Mouse (Mus musculus) cortical plate, adult 2 months (tissue): ENCODE results near the gene Ttc28.

Experiments
- CTCF ChIP-seq: fragments of 200-500 bp; IDR thresholded peaks from 2 replicates; pipeline ENCODE4 v1.5.1; 2011; ENCODE audit warnings: mild to moderate bottlenecking, control low read depth, low read length; ENCODE audit not compliant: insufficient read depth; ENCODE audit errors: extremely low read depth
- POLR2A ChIP-seq: fragments of 200-500 bp; IDR thresholded peaks from 2 replicates; pipeline ENCODE4 v1.6.1; 2011; ENCODE audit warnings: mild to moderate bottlenecking, low read length, control low read depth; ENCODE audit not compliant: insufficient read depth; ENCODE audit errors: extremely low read depth

DNA sequence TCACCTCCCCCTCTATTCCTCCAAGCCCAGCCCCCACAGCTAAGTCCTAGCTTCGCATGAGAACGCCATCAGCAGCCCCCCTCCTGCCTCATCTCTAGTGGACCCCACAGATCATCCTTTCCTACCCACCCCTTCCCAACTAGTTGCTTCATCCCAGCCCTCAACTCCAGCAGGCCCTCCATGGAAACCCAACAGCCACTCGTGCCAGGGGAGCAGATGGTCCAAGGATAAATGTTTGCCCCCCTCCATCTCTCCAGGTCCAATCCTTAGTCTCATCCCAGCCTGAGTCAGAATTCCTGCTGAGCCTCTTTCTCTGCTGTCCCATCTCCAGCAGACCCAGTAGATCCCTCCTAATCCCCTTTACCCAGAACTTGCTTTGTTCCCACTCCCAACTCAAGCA is 36.6 kb downstream of the Ttc28 start:
- no peak for TF ChIP-seq CTCF
- TF ChIP-seq POLR2A = no peak
